Mouse (Mus musculus): ENCODE measurements around the gene Taf13. TPM values are rescaled to one million over a fixed set of nuclear protein-coding genes. Genes with fewer than 3 reads are reported as not detected.

Gene Taf13
- polyA plus RNA-seq, 1 experiment, result 0.51 TPM

DNA sequence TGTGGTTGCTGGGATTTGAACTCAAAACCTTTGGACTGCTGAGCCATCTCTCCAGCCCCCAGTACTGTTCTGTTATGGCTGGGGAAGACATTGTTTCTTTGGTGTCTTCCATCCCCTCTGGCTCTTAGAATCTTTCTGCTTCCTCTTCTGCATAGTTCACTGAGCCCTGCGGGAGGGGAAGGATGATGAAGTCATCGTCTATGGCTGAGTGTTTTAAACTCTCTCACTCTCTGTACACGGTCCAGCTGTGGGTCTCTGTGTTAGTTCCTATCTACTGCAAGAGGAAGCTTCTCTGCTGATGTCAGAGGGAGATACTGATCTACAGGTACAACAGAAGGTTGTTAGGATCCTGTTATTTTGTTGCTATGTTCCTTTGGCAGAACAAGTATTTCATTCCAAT, 37.4 kb downstream of the Taf13 start:
- Histone ChIP-seq H3K27me3 (ENCODE audit: control insufficient read depth, insufficient read depth, low read length) (no peaks in the 10 kb centered on the region), H3K4me1 (ENCODE audit: control insufficient read depth, insufficient read depth, insufficient read length, low read length) (no peaks in the 10 kb centered on the region), H3K36me3 (ENCODE audit: control insufficient read depth, insufficient read depth, low read length) (peaks cover 2% of the 10 kb centered on the region; the same call in 1 of the 2 replicates), H3K27ac (ENCODE audit: insufficient read depth, low read depth, low read length) (no peak overlapping the region), H3K4me3 (ENCODE audit: low read depth, low read length) (no peak overlapping the region)
- TF ChIP-seq CTCF (IDR thresholded peaks at IDR 0.05; ENCODE audit: extremely low read depth, insufficient read length, insufficient replicate concordance, low read depth, low read length) (no peak), POLR2A (IDR thresholded peaks at IDR 0.05; ENCODE audit: low read depth, low read length) (no peak)
- 44% methylated on average over 3 of the region's 3 CpGs for WGBS

Other genes with a start within 250 kb of the Taf13 start
- gene Mybphl, start 206.8 kb upstream of the Taf13 start, polyA plus RNA-seq (2012; rRNA removed), result not detected in 2 replicates
- 1.3 and 5.3 TPM in 2 replicates for gene Psrc1, start 187.9 kb upstream of the Taf13 start, polyA plus RNA-seq (2012; rRNA removed)
- 2.7 and 8.2 TPM in 2 replicates for gene Celsr2, start 156.1 kb upstream of the Taf13 start, polyA plus RNA-seq (2012; rRNA removed)
- 11.7 and 28.1 TPM in 2 replicates for gene Sars, start 126.5 kb upstream of the Taf13 start, polyA plus RNA-seq (2012; rRNA removed)
- gene 1700013F07Rik, start 37.5 kb upstream of the Taf13 start, polyA plus RNA-seq (2012; rRNA removed), result not detected in 2 replicates
- 15.2 and 19.4 TPM in 2 replicates for gene 5330417C22Rik, start 35.2 kb upstream of the Taf13 start, polyA plus RNA-seq (2012; rRNA removed)
- gene Tmem167b, start 9.2 kb upstream of the Taf13 start, polyA plus RNA-seq (2012; rRNA removed), result 1.4 and 2.9 TPM in 2 replicates
- gene Wdr47, start 19.6 kb downstream of the Taf13 start, polyA plus RNA-seq (2012; rRNA removed), result 0.94 and 1.3 TPM in 2 replicates
- gene Clcc1, start 82.2 kb downstream of the Taf13 start, polyA plus RNA-seq (2012; rRNA removed), result 7.3 and 17.7 TPM in 2 replicates
- 4.6 and 8.7 TPM in 2 replicates for gene Gpsm2, start 150.6 kb downstream of the Taf13 start, polyA plus RNA-seq (2012; rRNA removed)
- not detected in 2 replicates for gene Aknad1, start 168.0 kb downstream of the Taf13 start, polyA plus RNA-seq (2012; rRNA removed)

All from small intestine, adult 2 months (tissue).